Mouse (Mus musculus): ENCODE results near the gene Csnk1g1. TPM values are rescaled to one million over a fixed set of nuclear protein-coding genes. Genes with fewer than 3 reads are reported as not detected.

The Csnk1g1 gene
- polyA plus RNA-seq, 1 experiment = 20.3 TPM

- Histone ChIP-seq H3K27ac (ENCODE audit: control insufficient read depth, insufficient read depth, low read depth, low read length) (no peak overlapping the region), H3K4me1 (ENCODE audit: control insufficient read depth, insufficient read depth, low read length) (no peaks in the 10 kb centered on the region; the same call in 1 of the 2 replicates), H3K27me3 (ENCODE audit: control insufficient read depth, insufficient read depth, low read length) (no peaks in the 10 kb centered on the region), H3K36me3 (ENCODE audit: control insufficient read depth, insufficient read depth, low read length) (peaks cover 3% of the 10 kb centered on the region), H3K4me3 (ENCODE audit: control insufficient read depth, low read depth, low read length) (no peak overlapping the region)
- TF ChIP-seq CTCF (IDR thresholded peaks at IDR 0.05; ENCODE audit: control insufficient read depth, insufficient read depth, insufficient replicate concordance, low read depth, low read length) (no peak), POLR2A (IDR thresholded peaks at IDR 0.05; ENCODE audit: control insufficient read depth, low read depth, low read length) (no peak)
Observed at GRCm38 (mm10) chr9:66091327-66092231, 182.9 kb downstream of the Csnk1g1 start.

- no peaks in the 10 kb centered on the region; the same call in 1 of the 2 replicates for H3K4me1 ChIP-seq (ENCODE audit: control insufficient read depth, insufficient read depth, low read length)
- peaks cover 5% of the 10 kb centered on the region for H3K36me3 ChIP-seq (ENCODE audit: control insufficient read depth, insufficient read depth, low read length)
- H3K27ac ChIP-seq (ENCODE audit: control insufficient read depth, insufficient read depth, low read depth, low read length) = no peak overlapping the region
- TF ChIP-seq POLR2A (IDR thresholded peaks at IDR 0.05; ENCODE audit: control insufficient read depth, low read depth, low read length) (no peak), CTCF (IDR thresholded peaks at IDR 0.05; ENCODE audit: control insufficient read depth, insufficient read depth, insufficient replicate concordance, low read depth, low read length) (no peak)
- no peaks in the 10 kb centered on the region for H3K27me3 ChIP-seq (ENCODE audit: control insufficient read depth, insufficient read depth, low read length)
- H3K4me3 ChIP-seq (ENCODE audit: control insufficient read depth, low read depth, low read length) = no peak overlapping the region
Observed at GRCm38 (mm10) chr9:66092664-66093063, 183.9 kb downstream of the Csnk1g1 start.

Other genes with a start within 250 kb of the Csnk1g1 start
- 147 and 148 TPM in 2 replicates for gene Oaz2, start 240.9 kb upstream of the Csnk1g1 start, polyA plus RNA-seq (2012; rRNA removed)
- 9.8 and 10.4 TPM in 2 replicates for gene Zfp609, start 81.4 kb upstream of the Csnk1g1 start, polyA plus RNA-seq (2012; rRNA removed)
- gene Pclaf, start 18.7 kb upstream of the Csnk1g1 start, polyA plus RNA-seq (2012; rRNA removed) = 0.56 and 0.63 TPM in 2 replicates
- 80.9 and 83.4 TPM in 2 replicates for gene Trip4, start 130 bp upstream of the Csnk1g1 start, polyA plus RNA-seq (2012; rRNA removed)
- 66.6 and 68.0 TPM in 2 replicates for gene Ppib, start 151.3 kb downstream of the Csnk1g1 start, polyA plus RNA-seq (2012; rRNA removed)
- gene Snx22, start 160.8 kb downstream of the Csnk1g1 start, polyA plus RNA-seq (2012; rRNA removed) = 0.10 and 0.22 TPM in 2 replicates
- 98.1 and 102 TPM in 2 replicates for gene Snx1, start 217.7 kb downstream of the Csnk1g1 start, polyA plus RNA-seq (2012; rRNA removed)
- gene Ciao2a, start 217.7 kb downstream of the Csnk1g1 start, polyA plus RNA-seq (2012; rRNA removed) = 15.1 and 18.2 TPM in 2 replicates
- gene Dapk2, start 249.3 kb downstream of the Csnk1g1 start, polyA plus RNA-seq (2012; rRNA removed) = 0.67 and 0.70 TPM in 2 replicates